Mouse (Mus musculus) thymus, adult 2 months (tissue): ENCODE results near the gene D930048N14Rik.

Experiments used
- CTCF ChIP-seq: fragments of 200-500 bp; IDR thresholded peaks from 2 replicates; pipeline ENCODE4 v1.5.1; 2012; ENCODE audit warnings: mild to moderate bottlenecking, control low read depth, low read length, moderate library complexity, borderline replicate concordance; ENCODE audit not compliant: control insufficient read depth, poor library complexity, insufficient read depth; ENCODE audit errors: extremely low read depth
- POLR2A ChIP-seq: fragments of 200-500 bp; IDR thresholded peaks from 2 replicates; pipeline ENCODE4 v1.6.1; 2012; ENCODE audit warnings: mild to moderate bottlenecking, low read length, control low read depth, moderate library complexity; ENCODE audit not compliant: control insufficient read depth, poor library complexity, insufficient read depth; ENCODE audit errors: extremely low read depth

GRCm38 (mm10) chr11:51706451-51706850 is 55.7 kb downstream of the D930048N14Rik start:
- TF ChIP-seq CTCF = no peak
- TF ChIP-seq POLR2A = no peak
